Mouse (Mus musculus): ENCODE data around the gene Myadml2.

DNA sequence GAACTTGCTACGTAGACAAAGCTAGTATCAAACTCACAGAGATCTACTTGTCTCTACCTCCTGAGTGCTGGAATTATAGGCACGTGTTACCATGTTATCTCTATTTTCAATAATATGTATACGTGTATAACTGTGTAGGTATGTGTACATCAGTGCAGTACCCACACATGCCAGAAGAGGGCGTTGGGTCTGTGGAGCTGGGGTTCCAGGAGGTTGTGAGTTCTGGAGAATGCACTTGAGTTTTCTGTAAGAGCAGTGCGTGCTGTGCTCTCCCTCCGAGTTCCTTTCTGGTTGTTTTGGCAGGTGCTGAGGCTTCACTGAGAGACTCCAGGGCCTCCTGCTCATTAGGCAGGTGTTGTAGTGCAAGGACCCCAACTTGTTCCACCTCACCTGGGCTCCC, 48.6 kb upstream of the Myadml2 start:
- TF ChIP-seq CTCF (IDR thresholded peaks at IDR 0.05 in 2 of 3, conservative IDR thresholded peaks at IDR 0.05 in 1 of 3; ENCODE audit: control insufficient read depth in 1 of 3, insufficient read depth in 1 of 3, low read depth in 2 of 3, low read length in 3 of 3, poor library complexity in 1 of 3, severe bottlenecking in 1 of 3) (peak; percentile 50 to 67 (median 52)), MXI1 (IDR thresholded peaks at IDR 0.05; ENCODE audit: low read depth, low read length) (no peak), EP300 (IDR thresholded peaks at IDR 0.05; ENCODE audit: low read depth in 1 of 2, low read length in 2 of 2) (no peak), CHD2 (IDR thresholded peaks at IDR 0.05; ENCODE audit: low read length) (no peak), POLR2A (IDR thresholded peaks at IDR 0.05; ENCODE audit: control insufficient read depth in 1 of 2, insufficient read depth in 1 of 2, low read depth in 1 of 2, low read length in 2 of 2, poor library complexity in 1 of 2) (peak in 1 of 2 experiments; percentile 21; a peak in 1 of 4 replicates), MAX (IDR thresholded peaks at IDR 0.05; ENCODE audit: low read length) (no peak), MYC (IDR thresholded peaks at IDR 0.05; ENCODE audit: low read depth, low read length) (no peak)

Measured in MEL (cell line).